Mouse (Mus musculus) liver, embryonic 11.5 days (tissue): ENCODE measurements at regions not wholly inside any gene's neighbourhood (a gene's known extent, or its start where the extent isn't known, plus 50 kb on each side); places are given as distances from the start of the nearest gene placed in this dataset.

Source experiments
- ATAC-seq: fragments of 200-750 bp; cut with Nextera tagmentation; replicated peaks from 2 replicates; pipeline ENCODE4 v1.8.0; 2017; ENCODE audit warnings: moderate number of reproducible peaks, mild to moderate bottlenecking, moderate TSS enrichment, moderate library complexity; ENCODE audit not compliant: low FRiP score
- DNase-seq: peaks from one replicate; pipeline ENCODE4 v3.0.0-alpha.2; 2017; ENCODE audit warnings: low spot score
- H3K27ac ChIP-seq: fragments of 300-500 bp; sonication (generic); 2 replicates; pipeline ENCODE4 v1.5.1; 2014; ENCODE audit warnings: mild to moderate bottlenecking, low read depth, low read length, control low read depth
- H3K27me3 ChIP-seq: fragments of 300-500 bp; sonication (generic); replicated peaks from 2 replicates; pipeline ENCODE4 v1.6.1; 2014; ENCODE audit warnings: low read length, mixed read lengths; ENCODE audit not compliant: control insufficient read depth, insufficient read depth
- H3K36me3 ChIP-seq: fragments of 300-500 bp; sonication (generic); 2 replicates; pipeline ENCODE4 v1.6.1; 2014; ENCODE audit warnings: mild to moderate bottlenecking, low read length, moderate library complexity, mixed read lengths; ENCODE audit not compliant: control insufficient read depth, insufficient read depth
- H3K4me1 ChIP-seq: fragments of 300-500 bp; sonication (generic); replicated peaks from 2 replicates; pipeline ENCODE4 v1.6.1; 2014; ENCODE audit warnings: low read length, mixed read lengths; ENCODE audit not compliant: control insufficient read depth, insufficient read depth
- H3K4me2 ChIP-seq: fragments of 300-500 bp; sonication (generic); 2 replicates; pipeline ENCODE4 v1.6.1; 2014; ENCODE audit warnings: mild to moderate bottlenecking, control low read depth, moderate library complexity
- H3K4me3 ChIP-seq: fragments of 300-500 bp; sonication (generic); 2 replicates; pipeline ENCODE4 v1.5.1; 2014; ENCODE audit warnings: low read depth, low read length, control low read depth
- H3K9ac ChIP-seq: fragments of 300-500 bp; sonication (generic); 2 replicates; pipeline ENCODE4 v1.6.1; 2014; ENCODE audit warnings: low read depth, low read length, control low read depth
- H3K9me3 ChIP-seq: fragments of 300-500 bp; sonication (generic); 2 replicates; pipeline ENCODE4 v1.6.1; 2016; ENCODE audit warnings: low read length, inconsistent platforms, mixed read lengths; ENCODE audit not compliant: control insufficient read depth
- WGBS: fragments of 180-500 bp; shearing (Covaris S2); extraction: QIAGEN DNeasy Blood & Tissue Kit; methylation state at CpG from one replicate; pipeline ENCODE4 v1.1.7; 2014; 5-methylcytosine and 5-hydroxymethylcytosine counted together

DNA sequence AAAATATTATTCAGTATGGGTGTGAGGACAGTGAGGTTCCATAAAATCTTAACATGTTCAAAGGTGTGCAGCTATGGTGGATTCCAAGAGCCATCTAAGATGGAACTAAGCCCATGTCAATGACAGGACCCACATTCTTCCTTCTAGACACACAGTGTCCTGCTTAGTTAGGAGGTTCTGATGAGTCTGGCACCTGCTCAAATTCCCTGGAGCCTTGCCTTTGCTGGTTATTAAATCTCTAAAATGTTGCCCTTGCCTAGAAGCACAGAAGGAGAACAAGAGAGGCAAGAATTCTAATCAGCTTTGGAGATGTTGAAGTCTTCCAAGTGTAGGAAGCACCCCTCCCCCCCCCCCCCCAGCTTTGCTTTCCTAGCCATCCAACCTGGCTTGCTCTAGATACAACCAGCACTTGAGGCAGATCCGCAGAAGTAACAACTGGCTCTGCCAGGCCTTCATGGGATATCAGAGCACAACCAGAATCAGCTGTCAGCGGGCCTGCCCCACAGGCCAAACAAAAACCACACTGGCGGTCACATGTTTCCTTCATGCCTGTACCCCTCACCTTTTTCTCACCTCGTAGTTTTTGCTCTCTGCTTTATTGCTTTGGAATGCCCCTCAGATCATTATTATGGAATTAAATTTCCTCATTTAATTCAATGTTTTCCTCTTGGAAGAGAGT is 116.0 kb upstream of the Slc22a22 start:
- no peak overlapping the region for H3K4me2 ChIP-seq
- H3K27me3 ChIP-seq: no peaks in the 10 kb centered on the region
- H3K9me3 ChIP-seq: no peaks in the 10 kb centered on the region
- no peaks in the 10 kb centered on the region for H3K4me1 ChIP-seq
- H3K27ac ChIP-seq: no peak overlapping the region
- 67% methylated on average over 4 of the region's 4 CpGs for WGBS
- H3K36me3 ChIP-seq: no peaks in the 10 kb centered on the region
- H3K4me3 ChIP-seq: no peak overlapping the region
- ATAC-seq (no peak), DNase-seq (no peak)
- H3K9ac ChIP-seq: no peak overlapping the region

- Histone ChIP-seq H3K9me3 (no peaks in the 10 kb centered on the region), H3K27me3 (no peaks in the 10 kb centered on the region), H3K4me2 (no peak overlapping the region), H3K9ac (no peak overlapping the region), H3K4me3 (no peak overlapping the region), H3K36me3 (no peaks in the 10 kb centered on the region), H3K4me1 (no peaks in the 10 kb centered on the region), H3K27ac (no peak overlapping the region)
- 61% methylated on average over 7 of the region's 7 CpGs for WGBS
- no peak for ATAC-seq
- DNase-seq: no peak
Observed at GRCm38 (mm10) chr15:57590597-57591219, 113.3 kb upstream of the Slc22a22 start.

DNA sequence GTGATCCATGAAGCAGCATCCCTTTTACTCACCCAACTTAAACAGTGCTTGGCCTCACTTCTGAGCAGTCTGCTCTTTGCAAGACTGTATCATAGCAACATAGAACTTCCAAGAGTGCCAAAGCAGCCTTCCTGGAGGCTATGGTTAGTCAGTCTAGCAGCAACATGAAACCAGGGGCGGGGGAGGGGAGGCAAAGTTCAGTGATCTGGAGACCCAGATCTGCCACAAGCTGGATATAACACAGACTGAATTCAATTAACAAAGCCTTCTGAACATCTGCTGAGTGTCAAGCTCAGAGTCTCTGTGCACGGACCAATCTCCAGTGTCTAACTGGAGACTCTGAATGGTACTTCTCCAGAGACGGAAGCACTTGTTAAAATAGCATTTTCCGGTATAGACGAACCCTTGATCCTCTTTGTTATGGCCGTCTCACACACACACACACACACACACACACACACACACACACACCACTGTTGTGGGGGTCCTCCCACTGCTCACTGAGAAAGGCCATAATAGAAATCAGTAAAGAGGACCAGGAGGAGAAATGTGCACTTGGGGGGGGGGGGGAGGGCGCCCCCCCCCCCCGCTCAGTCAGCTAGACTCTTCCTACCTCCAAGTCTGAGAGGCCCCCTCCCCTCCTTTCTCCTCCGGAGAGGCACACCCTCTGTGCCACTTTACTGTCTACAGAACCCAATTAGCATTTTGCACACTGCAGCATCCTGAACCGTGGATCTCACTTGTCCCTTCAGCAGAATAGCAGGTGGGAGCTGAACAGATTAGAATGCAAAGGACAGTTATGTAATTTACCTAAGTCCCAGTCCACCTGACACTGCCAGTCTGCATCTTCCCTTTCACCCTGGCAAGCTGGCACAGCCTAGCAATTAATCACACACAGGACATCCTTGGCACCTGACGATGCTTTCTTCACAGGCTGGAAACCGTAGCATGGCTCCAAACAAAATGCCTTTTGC is 112.3 kb upstream of the Slc22a22 start:
- 0 out of 2 replicates have a peak, but pooled peaks have one; percentile 34 for ATAC-seq
- Histone ChIP-seq H3K27me3 (no peaks in the 10 kb centered on the region), H3K9ac (no peak overlapping the region), H3K36me3 (no peaks in the 10 kb centered on the region), H3K27ac (no peak overlapping the region), H3K4me2 (no peak overlapping the region), H3K4me3 (no peak overlapping the region), H3K9me3 (no peaks in the 10 kb centered on the region), H3K4me1 (no peaks in the 10 kb centered on the region)
- WGBS: 63% methylated on average over 11 of the region's 12 CpGs
- DNase-seq: no peak

GRCm38 (mm10) chr15:57585411-57585810 is 108.0 kb upstream of the Slc22a22 start:
- Histone ChIP-seq H3K4me1 (no peaks in the 10 kb centered on the region), H3K4me3 (no peak overlapping the region), H3K9me3 (no peaks in the 10 kb centered on the region), H3K36me3 (no peaks in the 10 kb centered on the region), H3K9ac (no peak overlapping the region), H3K27ac (no peak overlapping the region), H3K4me2 (no peak overlapping the region), H3K27me3 (no peaks in the 10 kb centered on the region)
- no peak for DNase-seq
- ATAC-seq: no peak
- 14% methylated on average over 1 of the region's 1 CpGs for WGBS

DNA sequence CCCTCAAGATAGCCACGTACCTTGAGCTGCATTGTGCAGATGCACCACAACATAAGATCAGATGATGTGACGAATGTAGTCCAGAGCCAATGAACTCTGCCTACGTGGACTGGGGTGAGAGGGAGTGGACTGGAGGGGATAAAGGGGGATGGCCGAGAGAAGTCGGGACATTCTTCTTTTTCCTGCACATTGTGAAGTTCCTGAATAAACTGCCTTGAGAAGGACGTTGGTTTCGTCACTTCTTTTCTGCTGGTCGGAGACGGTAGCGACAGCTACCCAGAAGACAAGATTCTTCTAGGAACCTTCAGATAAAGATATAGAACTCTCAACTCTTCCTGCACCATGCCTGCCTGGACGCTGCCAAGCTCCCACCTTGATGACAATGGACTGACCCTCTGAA is 107.1 kb upstream of the Slc22a22 start:
- no peak for DNase-seq
- no peak overlapping the region for H3K4me3 ChIP-seq
- H3K9ac ChIP-seq: no peak overlapping the region
- no peaks in the 10 kb centered on the region for H3K4me1 ChIP-seq
- H3K9me3 ChIP-seq: no peaks in the 10 kb centered on the region
- ATAC-seq: no peak
- H3K27ac ChIP-seq: no peak overlapping the region
- H3K27me3 ChIP-seq: no peaks in the 10 kb centered on the region
- 86% methylated on average over 11 of the region's 11 CpGs for WGBS
- H3K36me3 ChIP-seq: no peaks in the 10 kb centered on the region
- H3K4me2 ChIP-seq: no peak overlapping the region

DNA sequence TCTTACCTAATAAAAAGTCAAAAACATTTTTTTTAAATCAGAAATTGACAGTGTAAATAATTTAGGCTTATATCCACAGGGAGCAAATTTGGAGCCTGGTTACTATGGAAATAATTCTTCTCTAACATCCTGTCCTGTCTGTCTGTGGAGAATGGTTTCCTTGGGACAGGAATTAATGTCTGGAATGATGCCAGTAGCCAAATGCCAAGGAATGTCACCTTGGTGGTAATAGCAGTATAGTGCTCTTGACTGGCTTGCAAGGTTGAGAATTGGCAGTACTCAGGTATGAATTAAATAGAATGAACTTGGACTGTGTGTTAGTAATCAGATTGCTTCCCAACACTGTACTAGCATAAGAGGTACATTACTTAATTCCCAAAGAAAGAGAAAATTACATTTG is 103.8 kb upstream of the Slc22a22 start:
- ATAC-seq: no peak
- DNase-seq: no peak
- no peaks in the 10 kb centered on the region for H3K27me3 ChIP-seq
- no peak overlapping the region for H3K27ac ChIP-seq
- no peak overlapping the region for H3K4me3 ChIP-seq
- no peaks in the 10 kb centered on the region for H3K9me3 ChIP-seq
- H3K4me1 ChIP-seq: no peaks in the 10 kb centered on the region
- no peak overlapping the region for H3K4me2 ChIP-seq
- H3K36me3 ChIP-seq: no peaks in the 10 kb centered on the region
- no peak overlapping the region for H3K9ac ChIP-seq

DNA sequence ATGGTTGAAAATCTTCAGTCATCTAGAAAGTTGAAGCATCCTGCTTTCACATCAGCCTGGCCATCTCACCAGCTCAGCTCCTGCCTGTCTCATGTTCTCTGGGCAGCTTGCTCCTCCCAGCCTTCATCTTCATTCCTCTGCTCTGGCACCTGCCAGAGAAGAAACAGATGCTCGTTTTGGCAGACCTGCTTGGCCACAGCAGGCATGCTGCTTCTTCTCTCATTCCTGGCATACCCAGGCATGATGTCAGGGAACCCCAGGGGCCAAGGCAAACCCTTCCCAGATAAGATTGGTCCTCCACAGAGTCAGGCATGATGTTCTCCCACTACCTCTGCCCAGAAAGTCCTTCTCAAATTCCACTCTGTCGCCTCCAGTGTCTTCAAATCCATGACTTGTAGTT is 101.4 kb upstream of the Slc22a22 start:
- Histone ChIP-seq H3K4me3 (no peak overlapping the region), H3K36me3 (no peaks in the 10 kb centered on the region), H3K27ac (no peak overlapping the region), H3K4me2 (no peak overlapping the region), H3K9ac (no peak overlapping the region), H3K9me3 (no peaks in the 10 kb centered on the region), H3K27me3 (no peaks in the 10 kb centered on the region), H3K4me1 (no peaks in the 10 kb centered on the region)
- no peak for ATAC-seq
- 46% methylated on average over 2 of the region's 2 CpGs for WGBS
- DNase-seq: no peak

- DNase-seq: no peak
- H3K4me1 ChIP-seq: no peaks in the 10 kb centered on the region
- H3K4me3 ChIP-seq: no peak overlapping the region
- no peaks in the 10 kb centered on the region for H3K36me3 ChIP-seq
- H3K27ac ChIP-seq: no peak overlapping the region
- WGBS: 44% methylated on average over 2 of the region's 2 CpGs
- no peak for ATAC-seq
- no peaks in the 10 kb centered on the region for H3K9me3 ChIP-seq
- no peak overlapping the region for H3K4me2 ChIP-seq
- no peak overlapping the region for H3K9ac ChIP-seq
- H3K27me3 ChIP-seq: no peaks in the 10 kb centered on the region
Observed at GRCm38 (mm10) chr15:57574080-57574618, 96.7 kb upstream of the Slc22a22 start.
